Mouse (Mus musculus): ENCODE data around the gene Vat1l. TPM values are rescaled to one million over a fixed set of nuclear protein-coding genes. Genes with fewer than 3 reads are reported as not detected.

Vat1l gene
- polyA plus RNA-seq, 1 experiment from 2014 or later: 11.1 TPM

Other genes starting within 250 kb of the Vat1l start
- 9.1 and 12.1 TPM in 2 replicates for gene Nudt7, start 72.1 kb upstream of the Vat1l start, polyA plus RNA-seq (2014; fragmentation: Nextera tagmentation; extraction: Ambion mirVana)
- 0.28 TPM in 1 of 2 replicates, not detected in the other for gene Clec3a, start 212.5 kb downstream of the Vat1l start, polyA plus RNA-seq (2014; fragmentation: Nextera tagmentation; extraction: Ambion mirVana)
- gene Wwox, start 234.0 kb downstream of the Vat1l start, polyA plus RNA-seq (2014; fragmentation: Nextera tagmentation; extraction: Ambion mirVana): 10.8 and 14.1 TPM in 2 replicates

Measured in hindbrain, embryonic 11.5 days (tissue).